Mouse (Mus musculus) CH12.LX (cell line): ENCODE results near the gene Zpbp2.

Source experiments
- BHLHE40 ChIP-seq: IDR thresholded peaks from 2 replicates; pipeline ENCODE4 v1.6.1; 2011; ENCODE audit warnings: mild to moderate bottlenecking, low read depth, low read length, improper control_type of control experiment
- CTCF ChIP-seq, 2 experiments: IDR thresholded peaks in 1 of 2; conservative IDR thresholded peaks in 1 of 2; 2 replicates each; pipeline ENCODE4 v1.5.1; 2011 to 2012; ENCODE audit warnings: low read depth in 2 of 2, low read length in 2 of 2, improper control_type of control experiment in 1 of 2, inconsistent platforms in 1 of 2, mild to moderate bottlenecking in 1 of 2, moderate library complexity in 1 of 2
- E2F4 ChIP-seq: IDR thresholded peaks from 2 replicates; pipeline ENCODE4 v1.6.1; 2011; ENCODE audit warnings: low read depth, low read length, improper control_type of control experiment; ENCODE audit not compliant: insufficient replicate concordance
- JUND ChIP-seq: conservative IDR thresholded peaks from 2 replicates; pipeline ENCODE4 v1.6.1; 2011; ENCODE audit warnings: low read depth, low read length, improper control_type of control experiment
- POLR2A ChIP-seq: IDR thresholded peaks from 2 replicates; pipeline ENCODE4 v1.6.1; 2011; ENCODE audit warnings: low read depth, mild to moderate bottlenecking, improper control_type of control experiment, low read length
- RCOR1 ChIP-seq: conservative IDR thresholded peaks from 2 replicates; pipeline ENCODE4 v1.6.1; 2012; ENCODE audit warnings: low read depth, mild to moderate bottlenecking, inconsistent platforms, low read length, improper control_type of control experiment
- USF1 ChIP-seq: IDR thresholded peaks from 2 replicates; pipeline ENCODE4 v1.6.1; 2014; ENCODE audit warnings: low read depth, mild to moderate bottlenecking, inconsistent platforms, low read length, improper control_type of control experiment
- ZKSCAN1 ChIP-seq: IDR thresholded peaks from 2 replicates; pipeline ENCODE4 v1.6.1; 2012; ENCODE audit warnings: low read depth, inconsistent platforms, low read length, improper control_type of control experiment, borderline replicate concordance
- ZMIZ1 ChIP-seq: IDR thresholded peaks from 2 replicates; pipeline ENCODE4 v1.6.1; 2012; ENCODE audit warnings: low read depth, mild to moderate bottlenecking, inconsistent platforms, low read length, improper control_type of control experiment
- ZNF384 ChIP-seq: IDR thresholded peaks from 2 replicates; pipeline ENCODE4 v1.6.1; 2012; ENCODE audit warnings: low read depth, low read length, improper control_type of control experiment, inconsistent platforms

DNA sequence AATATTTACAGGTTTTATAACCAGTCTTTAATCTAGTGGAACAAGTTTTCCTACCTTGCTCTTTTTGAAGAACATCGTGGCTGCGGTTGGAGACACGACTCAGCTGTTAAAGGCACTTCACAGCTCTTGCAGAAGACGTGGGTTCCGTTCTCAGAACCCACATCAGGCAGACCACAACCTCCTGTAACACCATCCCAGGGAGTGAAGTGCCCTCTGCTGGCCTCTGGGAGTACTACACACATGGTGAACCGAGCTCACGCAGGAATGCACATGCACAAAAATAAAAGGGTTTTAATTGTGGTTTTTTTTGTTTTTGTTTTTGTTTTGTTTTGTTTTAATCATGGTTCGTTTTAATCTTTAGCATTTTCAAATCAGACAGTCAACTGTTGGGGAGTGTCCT lies 17.4 kb downstream of the Zpbp2 start:
- peak; percentile 29 to 63; a peak in 3 of 4 replicates for TF ChIP-seq CTCF (conservative IDR thresholded peaks at IDR 0.05 in 1 of 2, IDR thresholded peaks at IDR 0.05 in 1 of 2; ENCODE audit: low read depth in 2 of 2, low read length in 2 of 2)
- TF ChIP-seq ZNF384 = no peak
- no peak for TF ChIP-seq ZMIZ1
- TF ChIP-seq ZKSCAN1 = no peak
- TF ChIP-seq RCOR1 = no peak
- no peak for TF ChIP-seq POLR2A
- TF ChIP-seq BHLHE40 = no peak
- no peak for TF ChIP-seq USF1
- no peak for TF ChIP-seq E2F4
- TF ChIP-seq JUND = no peak
